Mouse (Mus musculus) ES-E14 (cell line): Measurements from ENCODE around the gene Myl6b. TPM values are rescaled to one million over a fixed set of nuclear protein-coding genes. Genes with fewer than 3 reads are reported as not detected.

ENCODE experiments used
- DNase-seq: peaks from one replicate; pipeline ENCODE4 v3.0.0-alpha.2; 2013; ENCODE audit warnings: low read depth, low spot score
- H3K27ac ChIP-seq: 2 replicates; pipeline ENCODE4 v1.5.1; 2012; ENCODE audit warnings: low read depth, mild to moderate bottlenecking, low read length, moderate library complexity, mixed read lengths; ENCODE audit not compliant: poor library complexity, insufficient read depth, severe bottlenecking
- H3K36me3 ChIP-seq: 2 replicates; pipeline ENCODE4 v1.6.1; 2012; ENCODE audit warnings: mild to moderate bottlenecking, low read length, moderate library complexity, mixed read lengths; ENCODE audit not compliant: control insufficient read depth, poor library complexity, insufficient read depth, severe bottlenecking
- H3K4me1 ChIP-seq, 2 experiments: fragments of 150-350 bp in 1 of 2; sonication (generic) in 1 of 2; 2 replicates each; pipeline ENCODE4 v1.6.1; 2012; ENCODE audit warnings: low read length in 2 of 2, mild to moderate bottlenecking in 1 of 2, mixed read lengths in 1 of 2; ENCODE audit not compliant: control insufficient read depth in 2 of 2, insufficient read depth in 2 of 2, poor library complexity in 1 of 2
- H3K4me3 ChIP-seq, 2 experiments: fragments of 150-350 bp in 1 of 2; sonication (generic) in 1 of 2; 2 replicates each; pipeline ENCODE4 v1.5.1; 2012; ENCODE audit warnings: low read length in 2 of 2, low read depth in 1 of 2, mild to moderate bottlenecking in 1 of 2, mixed read lengths in 1 of 2; ENCODE audit not compliant: insufficient read depth in 1 of 2, poor library complexity in 1 of 2, severe bottlenecking in 1 of 2
- H3K9ac ChIP-seq: 2 replicates; pipeline ENCODE4 v1.6.1; 2012; ENCODE audit warnings: low read depth, mild to moderate bottlenecking, low read length, mixed read lengths; ENCODE audit not compliant: poor library complexity, insufficient read depth, severe bottlenecking
- H3K9me3 ChIP-seq: fragments of 150-350 bp; sonication (generic); 2 replicates; pipeline ENCODE4 v1.6.1; 2012; ENCODE audit warnings: low read depth, mild to moderate bottlenecking, low read length; ENCODE audit not compliant: control insufficient read depth, insufficient read depth
- CHD2 ChIP-seq: IDR thresholded peaks from 2 replicates; pipeline ENCODE4 v1.6.1; 2014; ENCODE audit warnings: mild to moderate bottlenecking, low read depth, low read length, inconsistent platforms
- HCFC1 ChIP-seq: IDR thresholded peaks from 2 replicates; pipeline ENCODE4 v1.6.1; 2012; ENCODE audit warnings: low read length, inconsistent platforms, borderline replicate concordance; ENCODE audit not compliant: insufficient read depth
- MAFK ChIP-seq: IDR thresholded peaks from 2 replicates; pipeline ENCODE4 v1.6.1; 2014; ENCODE audit warnings: mild to moderate bottlenecking, low read depth, low read length, inconsistent platforms; ENCODE audit not compliant: insufficient read depth
- ZC3H11A ChIP-seq: IDR thresholded peaks from 2 replicates; pipeline ENCODE4 v1.6.1; 2012; ENCODE audit warnings: low read depth, mild to moderate bottlenecking, inconsistent platforms, low read length, borderline replicate concordance
- ZNF384 ChIP-seq: IDR thresholded peaks from 2 replicates; pipeline ENCODE4 v1.6.1; 2012; ENCODE audit warnings: low read depth, low read length, inconsistent platforms
- in situ Hi-C, 2 experiments: fragments of 600-800 bp; cut with MboI; formaldehyde crosslinking; loops; one replicate each; pipeline ENCODE4 v1.15.1; 2025; ENCODE audit warnings: low sequenced_read_pairs in 2 of 2, inconsistent platforms in 1 of 2; ENCODE audit not compliant: unreplicated experiment in 2 of 2
- total RNA-seq: library from RNA; depleted of rRNA; stranded (reverse); fragments of 300-350 nt; gene quantifications from 2 replicates; pipeline ENCODE4 v1.2.3, GENCODE M21; 2012

Myl6b gene
- total RNA-seq, 1 experiment, result 3.7 TPM

- peaks cover 49% of the 10 kb centered on the region for H3K36me3 ChIP-seq
- H3K9me3 ChIP-seq, result no peaks in the 10 kb centered on the region
- H3K4me3 ChIP-seq, result no peak overlapping the region
- H3K27ac ChIP-seq, result no peak overlapping the region
- no peak for TF ChIP-seq MAFK
- TF ChIP-seq ZNF384, result no peak
- TF ChIP-seq ZC3H11A, result no peak
- no peak for TF ChIP-seq CHD2
- TF ChIP-seq HCFC1, result no peak
- H3K9ac ChIP-seq, result no peak overlapping the region
- H3K4me1 ChIP-seq, result peaks cover 2 to 29% of the 10 kb centered on the region in 2 experiments; a peak in 2 of 4 replicates
- in situ Hi-C loops, result no loop called here
- no peak for DNase-seq
Observed at GRCm38 (mm10) chr10:128488776-128489175, 9.7 kb downstream of the Myl6b start.

- H3K9ac ChIP-seq, result no peak overlapping the region
- H3K4me1 ChIP-seq, result peaks cover 2 to 29% of the 10 kb centered on the region in 2 experiments; a peak in 2 of 4 replicates
- no peaks in the 10 kb centered on the region for H3K9me3 ChIP-seq
- TF ChIP-seq ZC3H11A (no peak), HCFC1 (no peak), CHD2 (no peak), ZNF384 (no peak), MAFK (no peak)
- no peak for DNase-seq
- in situ Hi-C loops, result no loop called here
- no peak overlapping the region for H3K4me3 ChIP-seq
- H3K27ac ChIP-seq, result no peak overlapping the region
- H3K36me3 ChIP-seq, result peaks cover 56% of the 10 kb centered on the region
Observed at GRCm38 (mm10) chr10:128487861-128488712, 10.4 kb downstream of the Myl6b start.

GRCm38 (mm10) chr10:128486370-128486769 lies 12.1 kb downstream of the Myl6b start:
- H3K4me1 ChIP-seq, result peaks cover 0 to 21% of the 10 kb centered on the region in 2 experiments; a peak in 2 of 4 replicates
- in situ Hi-C loops, result no loop called here
- no peak for TF ChIP-seq ZNF384
- TF ChIP-seq CHD2, result no peak
- TF ChIP-seq ZC3H11A, result no peak
- TF ChIP-seq HCFC1, result no peak
- TF ChIP-seq MAFK, result no peak

GRCm38 (mm10) chr10:128474366-128474765 lies 24.1 kb downstream of the Myl6b start:
- H3K4me1 ChIP-seq, result no peaks in the 10 kb centered on the region
- H3K9me3 ChIP-seq, result no peaks in the 10 kb centered on the region
- in situ Hi-C loops, result no loop called here
- H3K36me3 ChIP-seq, result peaks cover 13% of the 10 kb centered on the region; the same call in 1 of the 2 replicates
- no peak for TF ChIP-seq ZNF384
- TF ChIP-seq ZC3H11A, result no peak
- no peak for TF ChIP-seq CHD2
- no peak for TF ChIP-seq MAFK
- TF ChIP-seq HCFC1, result no peak
- H3K9ac ChIP-seq, result peak overlapping the region; percentile 69
- H3K4me3 ChIP-seq, result peak overlapping the region; percentile 36 to 61
- H3K27ac ChIP-seq, result peak overlapping the region; percentile 24; the same call in 1 of the 2 replicates
- no peak for DNase-seq

More at GRCm38 (mm10) chr10:128486370-128486769, 12.1 kb downstream of the Myl6b start:
- DNase-seq, result no peak
- Histone ChIP-seq H3K36me3 (peaks cover 55% of the 10 kb centered on the region), H3K9me3 (no peaks in the 10 kb centered on the region), H3K27ac (no peak overlapping the region), H3K4me3 (no peak overlapping the region), H3K9ac (no peak overlapping the region)
